Mouse (Mus musculus): ENCODE results near the gene Susd1. TPM values are rescaled to one million over a fixed set of nuclear protein-coding genes. Genes with fewer than 3 reads are reported as not detected.

The Susd1 gene
- polyA plus RNA-seq, 1 experiment, result 21.3 TPM

GRCm38 (mm10) chr4:59457091-59457490 is 18.7 kb upstream of the Susd1 start:
- Histone ChIP-seq H3K4me1 (ENCODE audit: control insufficient read depth, insufficient read depth, low read length) (peaks cover 6% of the 10 kb centered on the region), H3K27ac (ENCODE audit: control insufficient read depth, insufficient read depth, low read depth, low read length, poor library complexity) (no peak overlapping the region), H3K4me3 (replicated peaks; ENCODE audit: control insufficient read depth, low read depth, low read length) (no peak overlapping the region)
- no peak for TF ChIP-seq CTCF (IDR thresholded peaks at IDR 0.05; ENCODE audit: control insufficient read depth, insufficient read depth, low read length)
- no peak for TF ChIP-seq POLR2A (IDR thresholded peaks at IDR 0.05; ENCODE audit: borderline replicate concordance, control insufficient read depth, low read depth, low read length)
- 81% methylated on average over 5 of the region's 5 CpGs for WGBS

- peak overlapping the region; percentile 1 for H3K4me3 ChIP-seq (replicated peaks; ENCODE audit: control insufficient read depth, low read depth, low read length)
- no peak for TF ChIP-seq POLR2A (IDR thresholded peaks at IDR 0.05; ENCODE audit: borderline replicate concordance, control insufficient read depth, low read depth, low read length)
- TF ChIP-seq CTCF (IDR thresholded peaks at IDR 0.05; ENCODE audit: control insufficient read depth, insufficient read depth, low read length), result no peak
- WGBS, result 8% methylated on average over 2 of the region's 2 CpGs
- H3K4me1 ChIP-seq (ENCODE audit: control insufficient read depth, insufficient read depth, low read length), result peaks cover 6% of the 10 kb centered on the region
- peak overlapping the region; percentile 34; the same call in 1 of the 2 replicates for H3K27ac ChIP-seq (ENCODE audit: control insufficient read depth, insufficient read depth, low read depth, low read length, poor library complexity)
Measured at GRCm38 (mm10) chr4:59455465-59455864, 17.0 kb upstream of the Susd1 start.

- TF ChIP-seq POLR2A (IDR thresholded peaks at IDR 0.05; ENCODE audit: borderline replicate concordance, control insufficient read depth, low read depth, low read length) (no peak), CTCF (IDR thresholded peaks at IDR 0.05; ENCODE audit: control insufficient read depth, insufficient read depth, low read length) (no peak)
- 69% methylated on average over 3 of the region's 3 CpGs for WGBS
- H3K27ac ChIP-seq (ENCODE audit: control insufficient read depth, insufficient read depth, low read depth, low read length, poor library complexity), result no peak overlapping the region
Measured at GRCm38 (mm10) chr4:59454046-59454445, 15.6 kb upstream of the Susd1 start.

GRCm38 (mm10) chr4:59452503-59452933 is 14.1 kb upstream of the Susd1 start:
- no peak overlapping the region for H3K4me3 ChIP-seq (replicated peaks; ENCODE audit: control insufficient read depth, low read depth, low read length)
- 48% methylated on average over 8 of the region's 8 CpGs for WGBS
- TF ChIP-seq CTCF (IDR thresholded peaks at IDR 0.05; ENCODE audit: control insufficient read depth, insufficient read depth, low read length), result no peak
- TF ChIP-seq POLR2A (IDR thresholded peaks at IDR 0.05; ENCODE audit: borderline replicate concordance, control insufficient read depth, low read depth, low read length), result no peak
- H3K27ac ChIP-seq (ENCODE audit: control insufficient read depth, insufficient read depth, low read depth, low read length, poor library complexity), result no peak overlapping the region; the same call in 1 of the 2 replicates
- peaks cover 5% of the 10 kb centered on the region for H3K4me1 ChIP-seq (ENCODE audit: control insufficient read depth, insufficient read depth, low read length)

More at GRCm38 (mm10) chr4:59454046-59454445, 15.6 kb upstream of the Susd1 start:
- H3K4me3 ChIP-seq (replicated peaks; ENCODE audit: control insufficient read depth, low read depth, low read length), result no peak overlapping the region
- peaks cover 6% of the 10 kb centered on the region for H3K4me1 ChIP-seq (ENCODE audit: control insufficient read depth, insufficient read depth, low read length)

GRCm38 (mm10) chr4:59450906-59451305 is 12.5 kb upstream of the Susd1 start:
- Histone ChIP-seq H3K4me3 (replicated peaks; ENCODE audit: control insufficient read depth, low read depth, low read length) (no peak overlapping the region), H3K27ac (ENCODE audit: control insufficient read depth, insufficient read depth, low read depth, low read length, poor library complexity) (no peak overlapping the region), H3K4me1 (ENCODE audit: control insufficient read depth, insufficient read depth, low read length) (peaks cover 3% of the 10 kb centered on the region)
- 85% methylated on average over 3 of the region's 3 CpGs for WGBS
- TF ChIP-seq POLR2A (IDR thresholded peaks at IDR 0.05; ENCODE audit: borderline replicate concordance, control insufficient read depth, low read depth, low read length) (no peak), CTCF (IDR thresholded peaks at IDR 0.05; ENCODE audit: control insufficient read depth, insufficient read depth, low read length) (no peak)

DNA sequence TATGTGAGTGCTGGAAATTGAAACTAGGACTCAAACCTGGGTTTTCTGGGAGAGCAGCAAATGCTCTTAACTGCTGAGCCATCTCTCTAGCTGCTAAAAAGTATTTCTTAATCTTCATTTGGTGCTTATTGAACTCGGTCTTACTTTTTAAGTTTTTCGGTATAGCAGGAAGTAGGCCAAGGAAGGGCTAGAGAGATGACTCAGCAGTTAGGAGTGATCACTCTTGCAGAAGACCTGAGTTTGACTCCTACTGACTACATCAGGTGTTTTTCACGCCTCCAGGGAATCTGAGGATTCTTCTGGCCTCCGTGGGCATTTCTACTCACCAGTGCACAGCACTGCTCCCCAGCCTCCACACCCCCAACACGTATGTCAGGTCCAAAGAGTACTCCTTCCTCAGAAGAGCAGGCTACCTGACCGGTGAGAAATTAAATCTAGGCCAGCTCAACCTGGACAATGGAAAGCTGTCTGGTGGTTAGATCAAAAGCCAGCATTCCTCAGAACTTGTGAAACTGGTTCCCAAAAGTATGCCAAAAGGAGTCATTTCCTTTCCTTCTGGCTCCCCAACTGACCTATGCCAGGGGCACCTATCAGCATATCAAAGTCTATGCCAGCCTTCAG is 11.9 kb upstream of the Susd1 start:
- TF ChIP-seq POLR2A (IDR thresholded peaks at IDR 0.05; ENCODE audit: borderline replicate concordance, control insufficient read depth, low read depth, low read length) (no peak), CTCF (IDR thresholded peaks at IDR 0.05; ENCODE audit: control insufficient read depth, insufficient read depth, low read length) (no peak)
- Histone ChIP-seq H3K4me1 (ENCODE audit: control insufficient read depth, insufficient read depth, low read length) (peaks cover 5% of the 10 kb centered on the region), H3K4me3 (replicated peaks; ENCODE audit: control insufficient read depth, low read depth, low read length) (no peak overlapping the region), H3K27ac (ENCODE audit: control insufficient read depth, insufficient read depth, low read depth, low read length, poor library complexity) (peak overlapping the region; percentile 22; the same call in 1 of the 2 replicates)
- 38% methylated on average over 6 of the region's 6 CpGs for WGBS

- H3K27ac ChIP-seq (ENCODE audit: control insufficient read depth, insufficient read depth, low read depth, low read length, poor library complexity), result no peak overlapping the region
- 48% methylated on average over 1 of the region's 1 CpGs for WGBS
- TF ChIP-seq CTCF (IDR thresholded peaks at IDR 0.05; ENCODE audit: control insufficient read depth, insufficient read depth, low read length), result no peak
- no peak for TF ChIP-seq POLR2A (IDR thresholded peaks at IDR 0.05; ENCODE audit: borderline replicate concordance, control insufficient read depth, low read depth, low read length)
- H3K4me3 ChIP-seq (replicated peaks; ENCODE audit: control insufficient read depth, low read depth, low read length), result no peak overlapping the region
- H3K4me1 ChIP-seq (ENCODE audit: control insufficient read depth, insufficient read depth, low read length), result peaks cover 12% of the 10 kb centered on the region
Measured at GRCm38 (mm10) chr4:59447296-59447695, 8.9 kb upstream of the Susd1 start.

GRCm38 (mm10) chr4:59445516-59445915 is 7.1 kb upstream of the Susd1 start:
- Histone ChIP-seq H3K27ac (ENCODE audit: control insufficient read depth, insufficient read depth, low read depth, low read length, poor library complexity) (peak overlapping the region; percentile 90), H3K4me3 (replicated peaks; ENCODE audit: control insufficient read depth, low read depth, low read length) (no peak overlapping the region), H3K4me1 (ENCODE audit: control insufficient read depth, insufficient read depth, low read length) (peaks cover 13% of the 10 kb centered on the region)
- TF ChIP-seq CTCF (IDR thresholded peaks at IDR 0.05; ENCODE audit: control insufficient read depth, insufficient read depth, low read length), result no peak
- TF ChIP-seq POLR2A (IDR thresholded peaks at IDR 0.05; ENCODE audit: borderline replicate concordance, control insufficient read depth, low read depth, low read length), result 0 out of 2 replicates have a peak, but pooled peaks have one; percentile 14
- WGBS, result 9% methylated on average over 6 of the region's 6 CpGs
